Mouse (Mus musculus): ENCODE measurements around the gene Clec12b. TPM values are rescaled to one million over a fixed set of nuclear protein-coding genes. Genes with fewer than 3 reads are reported as not detected.

Clec12b gene
- polyA plus RNA-seq, 1 experiment = 7.1 TPM

GRCm38 (mm10) chr6:129422311-129422710 lies 36.6 kb upstream of the Clec12b start:
- Histone ChIP-seq H3K27ac (ENCODE audit: control insufficient read depth, insufficient read depth, low read depth, low read length) (no peak overlapping the region), H3K4me1 (ENCODE audit: control insufficient read depth, insufficient read depth, low read length) (no peaks in the 10 kb centered on the region), H3K4me3 (ENCODE audit: control insufficient read depth, low read depth, low read length) (no peak overlapping the region), H3K36me3 (ENCODE audit: control insufficient read depth, insufficient read depth, low read length) (no peaks in the 10 kb centered on the region), H3K27me3 (ENCODE audit: control insufficient read depth, insufficient read depth, low read length) (no peaks in the 10 kb centered on the region)
- no peak for TF ChIP-seq POLR2A (IDR thresholded peaks at IDR 0.05; ENCODE audit: control insufficient read depth, low read depth, low read length)
- no peak for TF ChIP-seq CTCF (IDR thresholded peaks at IDR 0.05; ENCODE audit: control insufficient read depth, insufficient read depth, insufficient replicate concordance, low read depth, low read length)

GRCm38 (mm10) chr6:129414177-129414576 lies 28.5 kb upstream of the Clec12b start:
- H3K4me3 ChIP-seq (ENCODE audit: control insufficient read depth, low read depth, low read length) = no peak overlapping the region
- TF ChIP-seq CTCF (IDR thresholded peaks at IDR 0.05; ENCODE audit: control insufficient read depth, insufficient read depth, insufficient replicate concordance, low read depth, low read length) = no peak
- TF ChIP-seq POLR2A (IDR thresholded peaks at IDR 0.05; ENCODE audit: control insufficient read depth, low read depth, low read length) = no peak
- no peaks in the 10 kb centered on the region for H3K36me3 ChIP-seq (ENCODE audit: control insufficient read depth, insufficient read depth, low read length)
- H3K4me1 ChIP-seq (ENCODE audit: control insufficient read depth, insufficient read depth, low read length) = no peaks in the 10 kb centered on the region
- no peak overlapping the region for H3K27ac ChIP-seq (ENCODE audit: control insufficient read depth, insufficient read depth, low read depth, low read length)
- H3K27me3 ChIP-seq (ENCODE audit: control insufficient read depth, insufficient read depth, low read length) = no peaks in the 10 kb centered on the region

- Histone ChIP-seq H3K4me3 (ENCODE audit: control insufficient read depth, low read depth, low read length) (no peak within 1 kb of the TSS), H3K27ac (ENCODE audit: control insufficient read depth, insufficient read depth, low read depth, low read length) (no peak within 1 kb of the TSS), H3K27me3 (ENCODE audit: control insufficient read depth, insufficient read depth, low read length) (no peaks in the 10 kb centered on the region), H3K4me1 (ENCODE audit: control insufficient read depth, insufficient read depth, low read length) (no peaks in the 10 kb centered on the region), H3K36me3 (ENCODE audit: control insufficient read depth, insufficient read depth, low read length) (no peaks in the 10 kb centered on the region)
- TF ChIP-seq CTCF (IDR thresholded peaks at IDR 0.05; ENCODE audit: control insufficient read depth, insufficient read depth, insufficient replicate concordance, low read depth, low read length) (no peak), POLR2A (IDR thresholded peaks at IDR 0.05; ENCODE audit: control insufficient read depth, low read depth, low read length) (no peak)
These were observed 22.9 kb upstream of the Clec12b start, which contains the start of gene Clec9a for GRCm38 (mm10) chr6:129408562-129408961. Clec9a (plus strand) TSS chr6:129408862.

GRCm38 (mm10) chr6:129407324-129407723 lies 21.6 kb upstream of the Clec12b start:
- TF ChIP-seq CTCF (IDR thresholded peaks at IDR 0.05; ENCODE audit: control insufficient read depth, insufficient read depth, insufficient replicate concordance, low read depth, low read length) (no peak), POLR2A (IDR thresholded peaks at IDR 0.05; ENCODE audit: control insufficient read depth, low read depth, low read length) (no peak)
- no peak overlapping the region for H3K27ac ChIP-seq (ENCODE audit: control insufficient read depth, insufficient read depth, low read depth, low read length)
- no peaks in the 10 kb centered on the region for H3K36me3 ChIP-seq (ENCODE audit: control insufficient read depth, insufficient read depth, low read length)
- H3K27me3 ChIP-seq (ENCODE audit: control insufficient read depth, insufficient read depth, low read length) = no peaks in the 10 kb centered on the region
- H3K4me1 ChIP-seq (ENCODE audit: control insufficient read depth, insufficient read depth, low read length) = no peaks in the 10 kb centered on the region
- H3K4me3 ChIP-seq (ENCODE audit: control insufficient read depth, low read depth, low read length) = no peak overlapping the region

- Histone ChIP-seq H3K4me3 (ENCODE audit: control insufficient read depth, low read depth, low read length) (no peak overlapping the region), H3K36me3 (ENCODE audit: control insufficient read depth, insufficient read depth, low read length) (no peaks in the 10 kb centered on the region), H3K4me1 (ENCODE audit: control insufficient read depth, insufficient read depth, low read length) (no peaks in the 10 kb centered on the region; the same call in 1 of the 2 replicates), H3K27ac (ENCODE audit: control insufficient read depth, insufficient read depth, low read depth, low read length) (no peak overlapping the region), H3K27me3 (ENCODE audit: control insufficient read depth, insufficient read depth, low read length) (no peaks in the 10 kb centered on the region)
- no peak for TF ChIP-seq POLR2A (IDR thresholded peaks at IDR 0.05; ENCODE audit: control insufficient read depth, low read depth, low read length)
- no peak for TF ChIP-seq CTCF (IDR thresholded peaks at IDR 0.05; ENCODE audit: control insufficient read depth, insufficient read depth, insufficient replicate concordance, low read depth, low read length)
These were observed 20.3 kb upstream of the Clec12b start for GRCm38 (mm10) chr6:129405999-129406398.

GRCm38 (mm10) chr6:129403391-129403790 lies 17.7 kb upstream of the Clec12b start:
- H3K27ac ChIP-seq (ENCODE audit: control insufficient read depth, insufficient read depth, low read depth, low read length) = no peak overlapping the region
- no peak overlapping the region for H3K4me3 ChIP-seq (ENCODE audit: control insufficient read depth, low read depth, low read length)
- H3K27me3 ChIP-seq (ENCODE audit: control insufficient read depth, insufficient read depth, low read length) = no peaks in the 10 kb centered on the region
- H3K4me1 ChIP-seq (ENCODE audit: control insufficient read depth, insufficient read depth, low read length) = no peaks in the 10 kb centered on the region; the same call in 1 of the 2 replicates
- no peaks in the 10 kb centered on the region for H3K36me3 ChIP-seq (ENCODE audit: control insufficient read depth, insufficient read depth, low read length)
- TF ChIP-seq POLR2A (IDR thresholded peaks at IDR 0.05; ENCODE audit: control insufficient read depth, low read depth, low read length) = no peak

- H3K27me3 ChIP-seq (ENCODE audit: control insufficient read depth, insufficient read depth, low read length) = no peaks in the 10 kb centered on the region
- TF ChIP-seq POLR2A (IDR thresholded peaks at IDR 0.05; ENCODE audit: control insufficient read depth, low read depth, low read length) = no peak
- no peak for TF ChIP-seq CTCF (IDR thresholded peaks at IDR 0.05; ENCODE audit: control insufficient read depth, insufficient read depth, insufficient replicate concordance, low read depth, low read length)
These were observed 16.7 kb upstream of the Clec12b start for GRCm38 (mm10) chr6:129402404-129402803.

GRCm38 (mm10) chr6:129399945-129400344 lies 14.3 kb upstream of the Clec12b start:
- H3K27me3 ChIP-seq (ENCODE audit: control insufficient read depth, insufficient read depth, low read length) = no peaks in the 10 kb centered on the region
- no peaks in the 10 kb centered on the region; the same call in 1 of the 2 replicates for H3K4me1 ChIP-seq (ENCODE audit: control insufficient read depth, insufficient read depth, low read length)
- no peak overlapping the region for H3K27ac ChIP-seq (ENCODE audit: control insufficient read depth, insufficient read depth, low read depth, low read length)
- no peaks in the 10 kb centered on the region for H3K36me3 ChIP-seq (ENCODE audit: control insufficient read depth, insufficient read depth, low read length)
- H3K4me3 ChIP-seq (ENCODE audit: control insufficient read depth, low read depth, low read length) = no peak overlapping the region
- TF ChIP-seq CTCF (IDR thresholded peaks at IDR 0.05; ENCODE audit: control insufficient read depth, insufficient read depth, insufficient replicate concordance, low read depth, low read length) (no peak), POLR2A (IDR thresholded peaks at IDR 0.05; ENCODE audit: control insufficient read depth, low read depth, low read length) (no peak)

More at GRCm38 (mm10) chr6:129402404-129402803, 16.7 kb upstream of the Clec12b start:
- Histone ChIP-seq H3K27ac (ENCODE audit: control insufficient read depth, insufficient read depth, low read depth, low read length) (no peak overlapping the region), H3K36me3 (ENCODE audit: control insufficient read depth, insufficient read depth, low read length) (no peaks in the 10 kb centered on the region), H3K4me1 (ENCODE audit: control insufficient read depth, insufficient read depth, low read length) (no peaks in the 10 kb centered on the region; the same call in 1 of the 2 replicates), H3K4me3 (ENCODE audit: control insufficient read depth, low read depth, low read length) (no peak overlapping the region)

Measured in testis, adult 2 months (tissue).